Mouse (Mus musculus): ENCODE results near the gene Aldh1a3. TPM values are rescaled to one million over a fixed set of nuclear protein-coding genes. Genes with fewer than 3 reads are reported as not detected.

Gene Aldh1a3
- polyA plus RNA-seq, 1 experiment from 2014 or later: 1.5 TPM

GRCm38 (mm10) chr7:66373391-66373790 lies 53.9 kb downstream of the Aldh1a3 start:
- no peak overlapping the region for H3K4me3 ChIP-seq (ENCODE audit: low read depth, low read length)
- ATAC-seq (ENCODE audit: insufficient read depth) (no peak), DNase-seq (no peak)
- TF ChIP-seq CTCF (IDR thresholded peaks at IDR 0.05; ENCODE audit: low read depth): no peak
- no peak overlapping the region for H3K4me2 ChIP-seq
- no peaks in the 10 kb centered on the region for H3K27me3 ChIP-seq (ENCODE audit: insufficient read depth, low read length)
- H3K9ac ChIP-seq: no peak overlapping the region
- WGBS: 84% methylated on average over 3 of the region's 3 CpGs
- peaks cover 6% of the 10 kb centered on the region; the same call in 1 of the 2 replicates for H3K36me3 ChIP-seq (ENCODE audit: insufficient read depth)
- H3K27ac ChIP-seq (ENCODE audit: low read depth): no peak overlapping the region
- no peaks in the 10 kb centered on the region for H3K9me3 ChIP-seq (ENCODE audit: low read depth, low read length)
- no peaks in the 10 kb centered on the region for H3K4me1 ChIP-seq (ENCODE audit: insufficient read depth)

GRCm38 (mm10) chr7:66370970-66371369 lies 56.3 kb downstream of the Aldh1a3 start:
- Histone ChIP-seq H3K27ac (ENCODE audit: low read depth) (no peak overlapping the region), H3K9me3 (ENCODE audit: low read depth, low read length) (no peaks in the 10 kb centered on the region), H3K9ac (no peak overlapping the region), H3K4me3 (ENCODE audit: low read depth, low read length) (no peak overlapping the region), H3K36me3 (ENCODE audit: insufficient read depth) (0 out of 2 replicates have a peak, but pooled peaks cover 5% of the 10 kb centered on the region), H3K4me1 (ENCODE audit: insufficient read depth) (no peaks in the 10 kb centered on the region), H3K27me3 (ENCODE audit: insufficient read depth, low read length) (no peaks in the 10 kb centered on the region), H3K4me2 (no peak overlapping the region)
- WGBS: 86% methylated on average over 6 of the region's 6 CpGs
- ATAC-seq (ENCODE audit: insufficient read depth) (no peak), DNase-seq (no peak)
- no peak for TF ChIP-seq CTCF (IDR thresholded peaks at IDR 0.05; ENCODE audit: low read depth)

DNA sequence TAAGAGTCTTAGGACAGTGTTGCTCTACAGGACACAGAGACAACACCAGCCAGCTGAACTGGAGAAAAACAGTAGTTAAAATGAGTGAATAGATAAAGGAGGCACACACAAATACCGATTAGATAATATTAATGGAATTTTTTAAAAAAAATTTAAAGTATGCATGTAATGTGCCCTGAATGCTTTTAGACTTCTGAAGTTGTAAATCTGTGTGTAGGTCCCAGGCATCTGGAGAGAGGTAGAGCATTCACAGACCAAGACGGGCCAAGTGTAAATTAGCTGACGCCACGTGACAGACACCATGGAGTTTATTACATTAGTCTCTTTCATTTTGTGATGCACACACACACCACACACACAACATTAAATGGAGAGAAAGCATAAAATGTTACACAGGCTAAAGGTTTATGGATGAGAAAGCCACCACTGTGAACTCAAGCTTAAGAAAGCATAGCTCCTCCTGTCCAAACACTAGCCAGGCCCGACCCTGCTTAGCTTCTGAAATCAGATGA lies 57.3 kb downstream of the Aldh1a3 start:
- TF ChIP-seq CTCF (IDR thresholded peaks at IDR 0.05; ENCODE audit: low read depth): no peak
- WGBS: 45% methylated on average over 5 of the region's 5 CpGs
- Histone ChIP-seq H3K9ac (no peak overlapping the region), H3K4me2 (no peak overlapping the region), H3K27me3 (ENCODE audit: insufficient read depth, low read length) (no peaks in the 10 kb centered on the region), H3K4me3 (ENCODE audit: low read depth, low read length) (no peak overlapping the region), H3K4me1 (ENCODE audit: insufficient read depth) (no peaks in the 10 kb centered on the region), H3K36me3 (ENCODE audit: insufficient read depth) (0 out of 2 replicates have a peak, but pooled peaks cover 3% of the 10 kb centered on the region), H3K27ac (ENCODE audit: low read depth) (peak overlapping the region; percentile 69), H3K9me3 (ENCODE audit: low read depth, low read length) (no peaks in the 10 kb centered on the region)
- no peak for ATAC-seq (ENCODE audit: insufficient read depth)
- DNase-seq: no peak

GRCm38 (mm10) chr7:66369071-66369933 lies 58.0 kb downstream of the Aldh1a3 start:
- Histone ChIP-seq H3K4me1 (ENCODE audit: insufficient read depth) (no peaks in the 10 kb centered on the region), H3K9ac (no peak overlapping the region), H3K27me3 (ENCODE audit: insufficient read depth, low read length) (no peaks in the 10 kb centered on the region), H3K27ac (ENCODE audit: low read depth) (peak overlapping the region; percentile 69), H3K4me2 (no peak overlapping the region), H3K9me3 (ENCODE audit: low read depth, low read length) (no peaks in the 10 kb centered on the region), H3K4me3 (ENCODE audit: low read depth, low read length) (no peak overlapping the region), H3K36me3 (ENCODE audit: insufficient read depth) (0 out of 2 replicates have a peak, but pooled peaks cover 3% of the 10 kb centered on the region)
- TF ChIP-seq CTCF (IDR thresholded peaks at IDR 0.05; ENCODE audit: low read depth): no peak
- DNase-seq (no peak), ATAC-seq (ENCODE audit: insufficient read depth) (no peak)
- WGBS: 55% methylated on average over 5 of the region's 5 CpGs

DNA sequence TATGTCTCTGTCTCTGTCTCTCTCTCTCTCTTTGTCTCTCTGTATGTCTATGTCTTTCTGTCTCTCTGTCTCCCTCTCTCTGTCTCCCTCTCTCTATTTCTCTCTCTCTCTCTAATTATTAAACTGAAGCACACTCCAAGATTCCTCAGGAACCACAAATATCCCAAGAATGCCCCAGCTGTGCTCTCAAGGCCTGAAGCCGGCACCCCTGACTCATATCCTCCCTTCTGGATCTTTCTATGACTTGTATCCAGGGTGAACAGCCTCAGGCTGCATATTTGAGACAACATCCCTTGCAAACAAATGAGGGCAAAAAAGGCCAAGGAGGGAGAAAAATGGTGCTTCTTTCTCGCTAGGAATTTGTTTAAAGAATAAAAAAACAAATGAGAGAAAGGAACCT lies 61.4 kb downstream of the Aldh1a3 start, which contains the start of gene Gm10974:
Gm10974 (plus strand) TSS at position 2 of the 400 bp plus-strand sequence.
- 22% methylated on average over 2 of the region's 2 CpGs for WGBS
- Histone ChIP-seq H3K9ac (no peak within 1 kb of the TSS), H3K4me3 (ENCODE audit: low read depth, low read length) (no peak within 1 kb of the TSS), H3K27ac (ENCODE audit: low read depth) (no peak within 1 kb of the TSS), H3K9me3 (ENCODE audit: low read depth, low read length) (peaks cover 6% of the 10 kb centered on the region; the same call in 1 of the 2 replicates), H3K4me2 (no peak within 1 kb of the TSS), H3K4me1 (ENCODE audit: insufficient read depth) (no peaks in the 10 kb centered on the region), H3K27me3 (ENCODE audit: insufficient read depth, low read length) (no peaks in the 10 kb centered on the region), H3K36me3 (ENCODE audit: insufficient read depth) (0 out of 2 replicates have a peak, but pooled peaks cover 3% of the 10 kb centered on the region)
- ATAC-seq (ENCODE audit: insufficient read depth) (peak; percentile 70), DNase-seq (peak; percentile 64)
- TF ChIP-seq CTCF (IDR thresholded peaks at IDR 0.05; ENCODE audit: low read depth): no peak

DNA sequence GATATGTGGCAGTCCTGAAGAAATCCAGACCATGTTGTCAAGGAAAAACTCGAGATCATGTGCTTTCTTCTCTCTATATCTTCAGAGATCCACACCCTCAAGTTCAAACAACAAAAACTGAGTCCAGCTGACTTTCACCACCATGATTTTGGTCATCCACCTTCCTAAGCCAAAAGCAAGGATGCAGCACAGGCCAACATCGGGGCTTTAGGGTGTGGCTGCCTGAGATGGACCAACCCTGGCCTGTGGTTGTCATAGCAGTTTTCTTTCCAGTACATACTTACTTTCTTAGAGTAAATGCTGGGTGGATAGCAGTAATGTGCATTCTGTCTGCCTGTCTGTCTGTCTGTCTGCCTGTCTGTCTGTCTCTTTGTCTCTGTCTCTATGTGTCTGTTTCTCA lies 61.9 kb downstream of the Aldh1a3 start:
- no peaks in the 10 kb centered on the region for H3K27me3 ChIP-seq (ENCODE audit: insufficient read depth, low read length)
- no peak for TF ChIP-seq CTCF (IDR thresholded peaks at IDR 0.05; ENCODE audit: low read depth)
- no peak overlapping the region for H3K4me3 ChIP-seq (ENCODE audit: low read depth, low read length)
- WGBS: 76% methylated on average over 2 of the region's 2 CpGs
- peaks cover 5% of the 10 kb centered on the region; the same call in 1 of the 2 replicates for H3K36me3 ChIP-seq (ENCODE audit: insufficient read depth)
- H3K9me3 ChIP-seq (ENCODE audit: low read depth, low read length): peaks cover 6% of the 10 kb centered on the region; the same call in 1 of the 2 replicates
- DNase-seq (no peak), ATAC-seq (ENCODE audit: insufficient read depth) (no peak)
- no peak overlapping the region for H3K27ac ChIP-seq (ENCODE audit: low read depth)
- no peaks in the 10 kb centered on the region for H3K4me1 ChIP-seq (ENCODE audit: insufficient read depth)
- no peak overlapping the region for H3K9ac ChIP-seq
- no peak overlapping the region for H3K4me2 ChIP-seq

DNA sequence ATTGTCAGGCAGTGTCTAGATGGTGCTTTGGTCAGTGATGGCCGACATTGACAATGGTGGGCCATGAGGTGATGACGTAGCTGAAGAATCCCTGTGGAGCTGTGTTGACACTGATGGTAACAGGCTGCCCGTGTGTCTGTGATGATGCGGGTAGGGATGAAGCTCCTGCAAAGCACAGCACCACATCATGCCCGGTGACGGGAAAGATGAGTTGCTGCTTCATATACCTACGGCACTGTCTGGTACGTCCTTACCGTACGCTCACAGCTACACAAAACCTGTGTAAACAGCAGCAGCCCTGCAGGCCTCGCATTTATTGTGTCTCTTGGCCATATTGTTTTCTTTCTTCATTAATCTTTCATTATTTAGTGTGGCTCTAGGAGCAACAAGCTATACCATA lies 62.8 kb downstream of the Aldh1a3 start:
- no peak overlapping the region for H3K4me2 ChIP-seq
- no peak for ATAC-seq (ENCODE audit: insufficient read depth)
- WGBS: 88% methylated on average over 11 of the region's 11 CpGs

More for the DNA sequence above, 62.8 kb downstream of the Aldh1a3 start:
- DNase-seq: no peak
- H3K4me1 ChIP-seq (ENCODE audit: insufficient read depth): no peaks in the 10 kb centered on the region
- TF ChIP-seq CTCF (IDR thresholded peaks at IDR 0.05; ENCODE audit: low read depth): no peak
- peaks cover 12% of the 10 kb centered on the region for H3K36me3 ChIP-seq (ENCODE audit: insufficient read depth)
- H3K4me3 ChIP-seq (ENCODE audit: low read depth, low read length): no peak overlapping the region
- H3K9me3 ChIP-seq (ENCODE audit: low read depth, low read length): peaks cover 6% of the 10 kb centered on the region; the same call in 1 of the 2 replicates
- no peak overlapping the region for H3K9ac ChIP-seq
- no peak overlapping the region for H3K27ac ChIP-seq (ENCODE audit: low read depth)
- no peaks in the 10 kb centered on the region for H3K27me3 ChIP-seq (ENCODE audit: insufficient read depth, low read length)

Measured in lung, embryonic 14.5 days (tissue).